Mouse (Mus musculus) brain, embryonic 18.5 days (tissue): ENCODE measurements around the gene 4931406C07Rik.

Experiments used
- DNase-seq: peaks from one replicate; pipeline ENCODE4 v3.0.0-alpha.2; 2012; ENCODE audit warnings: low read depth, low spot score

Gene 4931406C07Rik

DNA sequence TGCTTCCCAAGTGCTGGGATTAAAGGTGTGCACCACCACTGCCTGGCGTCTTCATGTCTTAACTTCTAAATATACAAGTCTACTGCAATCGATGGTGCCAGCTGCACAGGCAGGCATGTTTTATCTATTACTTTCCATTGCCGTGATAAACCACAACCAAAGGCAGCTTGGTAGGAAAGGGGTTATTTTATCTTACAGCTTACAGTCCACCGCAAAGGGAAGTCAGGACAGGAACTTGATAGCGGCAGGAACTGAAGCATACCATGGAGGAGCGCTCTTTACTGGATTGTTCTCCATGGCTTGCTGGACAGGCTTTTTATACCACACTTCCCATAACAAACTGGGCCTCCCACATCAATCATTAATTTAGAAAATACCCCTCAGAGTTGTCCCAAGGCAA lies 17.0 kb downstream of the 4931406C07Rik start:
- DNase-seq: no peak

GRCm38 (mm10) chr9:15288402-15288801 lies 17.8 kb downstream of the 4931406C07Rik start:
- no peak for DNase-seq

DNA sequence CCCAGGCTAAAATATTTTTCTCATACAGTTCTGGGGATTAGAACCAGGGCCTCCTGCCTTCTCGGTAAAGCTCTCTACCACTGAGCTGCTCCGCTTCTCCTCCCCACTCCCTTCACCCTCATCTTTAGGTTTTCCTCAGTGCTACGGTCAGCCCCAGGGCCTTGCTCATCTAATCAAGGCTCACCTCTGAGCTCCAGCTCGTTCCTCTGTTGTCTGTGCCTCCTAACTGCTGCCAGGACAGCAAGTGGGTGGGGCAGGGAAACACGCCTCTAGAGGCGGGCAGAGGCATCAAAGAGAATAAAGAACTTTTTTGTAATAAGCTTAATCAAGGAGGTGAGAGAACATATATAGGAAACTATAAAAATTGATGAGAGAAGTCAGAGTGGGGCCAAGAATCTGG lies 18.4 kb downstream of the 4931406C07Rik start:
- no peak for DNase-seq

- DNase-seq: no peak
Measured at GRCm38 (mm10) chr9:15285443-15285842, 20.8 kb downstream of the 4931406C07Rik start.

GRCm38 (mm10) chr9:15280491-15280879 lies 25.8 kb downstream of the 4931406C07Rik start:
- DNase-seq: no peak

DNA sequence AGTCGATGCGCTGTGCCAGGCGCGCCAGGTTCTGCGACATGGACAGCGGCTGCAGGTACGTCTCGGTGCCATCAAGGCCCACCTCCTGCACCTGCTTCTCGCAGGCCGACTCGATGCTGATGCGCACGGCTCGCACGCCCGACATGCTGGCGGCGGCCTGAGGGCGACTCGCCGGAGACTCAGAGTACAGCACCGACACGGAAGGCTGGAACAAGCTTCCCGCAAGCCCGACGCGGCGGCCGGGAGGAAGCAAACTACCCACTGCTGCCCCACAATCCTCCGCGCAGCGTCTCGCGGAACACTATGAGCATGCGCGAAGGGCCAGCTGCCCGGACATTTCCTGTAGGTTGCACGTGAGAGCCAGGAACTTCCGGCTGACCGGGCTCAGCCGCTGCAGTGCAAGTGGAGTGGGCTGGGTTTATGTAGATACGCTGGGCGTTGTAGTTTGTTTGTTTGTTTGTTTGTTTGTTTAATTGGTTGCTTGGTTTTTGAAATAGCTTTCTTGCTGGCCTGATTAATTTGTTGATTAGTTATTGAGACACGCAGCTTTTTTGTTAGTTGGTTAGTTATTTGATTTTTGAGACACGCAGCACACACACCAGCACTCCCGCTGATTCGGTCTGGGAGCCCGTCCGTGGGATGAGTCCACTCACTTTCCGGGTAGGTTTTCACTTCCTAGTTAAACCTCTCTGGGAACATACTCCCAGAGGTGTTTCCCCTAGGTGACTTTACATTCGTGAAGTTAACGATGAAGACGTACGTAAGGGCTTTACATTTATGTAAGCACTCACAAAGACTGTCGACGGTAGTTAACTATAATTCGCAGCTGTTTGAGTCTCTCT lies 26.4 kb downstream of the 4931406C07Rik start, which contains the start of gene Med17:
Gene Med17 (minus strand): TSS at position 283 of the 842 bp plus-strand sequence.
- peak; percentile 88 for DNase-seq

DNA sequence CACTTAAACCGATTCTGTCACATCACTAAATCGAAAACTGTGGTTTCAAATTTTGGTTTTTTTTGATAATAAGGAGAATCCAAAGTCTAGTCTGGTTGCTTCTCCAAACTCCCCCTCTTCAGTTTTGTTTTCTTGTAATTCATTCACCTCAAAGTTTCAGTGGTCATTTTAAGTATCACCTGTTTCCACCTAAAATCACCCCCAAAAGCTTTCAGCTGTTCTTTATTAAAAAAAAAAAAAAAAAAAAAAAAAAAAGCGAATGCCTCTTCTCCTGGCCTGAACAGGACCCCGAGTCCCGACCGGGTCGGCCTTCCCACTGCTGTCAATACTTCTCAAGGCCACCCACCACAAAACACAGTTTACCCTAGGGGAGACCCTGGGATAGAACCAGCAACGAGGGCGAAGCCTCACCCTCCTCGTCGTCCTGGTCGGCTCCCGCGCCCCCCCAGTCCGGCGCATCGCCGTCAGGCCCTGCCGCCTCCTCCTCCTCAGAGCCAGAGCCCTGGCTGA lies 27.1 kb downstream of the 4931406C07Rik start:
- no peak for DNase-seq

- DNase-seq: no peak
Measured at GRCm38 (mm10) chr9:15278343-15278742, 27.9 kb downstream of the 4931406C07Rik start.

DNA sequence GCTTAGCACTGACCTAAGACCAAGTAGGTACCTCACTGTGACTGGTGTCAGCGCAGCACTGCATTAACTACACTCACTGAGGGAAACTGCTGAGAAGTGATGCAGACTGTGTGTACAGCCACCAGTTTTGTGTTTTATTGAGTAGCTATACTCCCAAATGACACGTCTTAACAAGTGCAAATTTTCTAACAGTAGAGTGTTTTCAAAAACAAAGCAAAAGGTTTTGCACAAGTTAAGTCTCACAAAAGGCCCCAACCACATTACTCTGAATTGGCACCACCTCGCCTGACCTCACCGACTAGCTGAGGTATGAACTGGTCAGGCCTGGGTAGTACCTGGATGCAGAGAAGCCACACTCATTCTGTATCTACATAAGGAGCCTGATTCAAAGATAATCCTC lies 29.4 kb downstream of the 4931406C07Rik start:
- DNase-seq: no peak

- no peak for DNase-seq
Measured at GRCm38 (mm10) chr9:15273981-15274380, 32.3 kb downstream of the 4931406C07Rik start.

GRCm38 (mm10) chr9:15263487-15263886 lies 42.8 kb downstream of the 4931406C07Rik start:
- no peak for DNase-seq

DNA sequence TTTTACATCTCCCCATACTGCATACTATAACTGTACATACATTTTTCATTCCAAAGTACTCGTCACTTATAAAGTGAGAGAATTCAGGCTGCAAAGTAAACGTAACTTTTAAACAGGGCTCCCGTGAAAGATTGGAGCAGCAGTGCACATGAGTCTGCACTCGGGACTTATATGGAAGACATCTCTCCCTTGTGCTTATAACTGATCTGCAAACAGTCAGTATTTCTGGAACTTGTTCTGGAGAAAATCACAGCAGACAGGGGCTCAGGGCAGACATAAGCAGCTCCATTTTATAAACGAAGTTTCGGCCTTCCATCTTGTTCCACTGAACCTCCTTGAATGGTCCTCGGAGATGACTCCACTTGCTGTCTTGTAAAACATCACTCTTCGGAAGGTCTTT lies 44.3 kb downstream of the 4931406C07Rik start:
- DNase-seq: no peak

DNA sequence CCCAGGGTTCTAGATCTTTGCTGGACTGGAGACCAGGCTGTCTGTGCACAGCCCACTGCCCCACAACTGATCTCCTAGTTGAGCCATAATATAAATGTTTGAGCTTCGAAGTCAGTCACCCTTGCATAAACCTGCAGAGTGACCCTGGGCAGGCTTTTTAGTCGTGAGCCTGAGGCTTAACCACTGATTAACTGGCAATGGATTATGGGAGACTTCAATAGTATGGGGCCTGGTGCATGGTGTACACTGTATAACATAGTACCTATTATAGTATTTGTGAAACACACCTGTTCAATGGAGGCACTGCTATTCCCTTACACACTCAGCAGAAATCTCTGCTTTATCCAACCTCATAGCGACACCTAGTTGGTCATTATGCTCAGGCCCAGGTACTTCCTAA lies 50.0 kb downstream of the 4931406C07Rik start:
- no peak for DNase-seq

- DNase-seq: no peak
Measured at GRCm38 (mm10) chr9:15254501-15254900, 51.7 kb downstream of the 4931406C07Rik start.

DNA sequence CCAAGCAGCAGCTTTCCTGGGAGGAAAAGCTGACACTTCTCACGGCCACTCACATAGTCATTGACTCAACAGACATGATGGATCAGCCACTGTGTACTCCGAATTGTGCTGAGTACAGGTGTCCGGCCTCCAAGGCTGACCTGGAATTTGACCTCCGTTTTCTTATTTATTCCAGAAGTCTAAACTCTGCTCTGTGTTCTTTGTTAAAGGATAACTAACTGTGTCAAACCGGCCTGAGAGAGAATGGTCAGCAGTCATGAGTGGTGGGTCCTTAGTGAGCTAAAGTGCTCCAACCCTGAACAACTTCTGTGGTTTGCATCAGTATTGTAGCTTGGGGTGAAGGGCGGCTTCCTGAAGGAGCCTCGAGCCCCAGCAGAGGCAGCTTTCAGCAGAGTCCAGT lies 54.1 kb downstream of the 4931406C07Rik start:
- DNase-seq: no peak

GRCm38 (mm10) chr9:15250376-15250775 lies 55.9 kb downstream of the 4931406C07Rik start:
- DNase-seq: no peak

- DNase-seq: no peak
Measured at GRCm38 (mm10) chr9:15245319-15246075, 60.8 kb downstream of the 4931406C07Rik start.

DNA sequence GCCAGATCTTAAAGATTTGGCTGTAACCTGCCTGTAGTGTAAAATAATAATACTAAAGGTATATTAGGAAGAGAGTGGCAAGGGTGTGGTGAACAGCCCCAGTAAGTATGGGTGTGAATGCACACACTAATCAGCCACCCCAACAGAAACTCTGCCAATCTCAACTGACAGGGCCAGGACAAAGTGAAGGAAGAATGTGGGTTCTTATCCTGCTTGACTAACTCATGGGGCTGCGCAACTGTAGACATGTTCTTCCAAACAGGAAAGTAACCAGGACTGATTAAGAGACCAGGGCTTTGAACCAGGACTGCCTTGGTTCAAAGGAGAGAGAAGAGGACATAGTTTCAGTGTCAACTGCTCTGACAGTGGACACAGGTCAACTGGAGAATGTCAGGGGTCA lies 64.1 kb downstream of the 4931406C07Rik start:
- DNase-seq: no peak

DNA sequence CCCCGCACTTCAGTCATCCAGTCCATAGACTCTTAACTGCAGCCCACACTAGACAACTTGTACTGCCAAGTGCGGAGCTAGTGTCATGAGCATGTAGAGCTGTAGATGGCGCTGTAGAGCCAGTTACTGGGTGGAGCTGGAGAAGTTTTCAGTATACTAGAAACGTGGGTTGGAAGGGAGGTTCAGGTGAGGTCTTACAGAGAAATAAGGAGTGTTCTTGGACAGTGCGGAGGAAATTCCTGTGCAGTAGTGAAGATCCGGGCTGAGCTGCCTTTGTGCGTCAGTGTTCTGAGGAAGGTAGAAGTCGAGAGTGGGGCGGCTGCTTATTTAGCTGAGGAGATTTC lies 64.7 kb downstream of the 4931406C07Rik start:
- no peak for DNase-seq

DNA sequence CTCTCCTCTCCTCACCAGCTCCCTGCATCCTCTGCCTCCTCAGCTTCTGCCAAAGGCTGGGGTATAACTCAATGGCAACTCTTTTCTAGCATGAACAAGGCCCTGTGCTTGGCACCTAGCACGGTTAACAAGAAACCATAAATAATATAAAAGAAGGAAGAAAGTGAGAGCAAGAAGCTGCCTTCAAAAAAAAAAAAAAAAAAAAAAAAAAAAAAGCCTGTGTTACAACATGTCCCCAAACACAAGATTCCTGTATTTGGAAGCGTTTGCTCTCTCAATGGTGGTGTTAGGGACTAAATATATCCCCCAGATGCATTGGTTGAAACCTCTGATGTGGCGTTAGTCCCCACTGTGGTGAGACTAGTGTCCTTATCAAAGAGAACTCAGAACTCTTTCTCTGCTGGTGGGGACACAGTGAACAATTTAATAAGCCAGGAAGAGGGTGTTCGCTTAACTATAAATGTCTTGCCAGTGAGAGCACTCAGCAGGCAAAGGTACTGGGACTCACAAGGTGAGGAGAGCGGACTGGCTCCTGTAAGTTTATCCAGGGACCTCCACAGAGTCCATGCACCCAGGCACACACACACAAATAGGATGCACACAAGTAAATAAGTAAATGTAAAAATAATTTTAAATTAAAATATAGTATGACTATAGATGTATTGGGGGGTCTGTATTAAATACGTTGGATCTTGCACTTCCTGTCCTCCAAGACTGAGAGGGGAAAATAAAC lies 65.2 kb downstream of the 4931406C07Rik start:
- DNase-seq: no peak

GRCm38 (mm10) chr9:15240006-15240405 lies 66.2 kb downstream of the 4931406C07Rik start:
- no peak for DNase-seq
